Mouse (Mus musculus): ENCODE measurements around the gene 1700001O22Rik.

1700001O22Rik gene

DNA sequence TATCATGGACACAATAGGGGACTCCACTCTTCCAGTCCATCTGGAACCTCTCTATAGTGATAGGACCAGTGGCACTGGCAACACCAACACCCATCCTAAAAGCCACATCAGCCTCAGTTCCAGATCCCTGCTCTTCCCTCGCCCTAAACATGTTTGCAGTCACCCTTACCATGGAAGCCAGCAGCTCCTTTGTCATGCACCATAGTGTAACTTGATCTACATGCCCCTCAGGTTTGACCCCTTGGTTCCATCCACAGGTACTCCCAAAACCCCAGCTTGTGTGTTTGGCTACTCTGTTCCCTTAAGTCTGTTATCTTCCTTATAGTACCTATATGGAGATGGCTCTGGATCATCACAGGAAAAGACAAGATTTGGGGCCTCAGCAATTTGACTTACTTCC, 12.9 kb upstream of the 1700001O22Rik start:
- no peak for DNase-seq (ENCODE audit: low spot score)

DNA sequence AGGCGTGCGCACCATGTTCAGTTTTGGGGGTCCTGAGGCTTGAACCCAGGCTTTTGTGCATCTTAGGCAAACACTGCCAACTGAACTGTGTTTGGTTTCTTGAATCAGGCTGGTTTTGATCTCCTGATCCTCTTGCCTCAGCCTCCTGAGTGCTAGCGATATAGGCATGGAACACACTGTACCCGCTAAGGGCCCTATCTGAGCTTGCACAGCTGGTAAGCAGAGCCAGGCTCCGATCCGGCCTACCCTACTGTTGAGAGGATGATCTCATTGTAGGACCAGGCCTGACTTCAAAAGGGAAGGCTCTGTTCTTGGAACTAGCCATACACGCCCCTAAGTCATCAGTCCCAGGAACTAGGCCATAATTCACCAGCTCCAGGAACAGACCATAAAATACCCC, 7.1 kb upstream of the 1700001O22Rik start:
- no peak for DNase-seq (ENCODE audit: low spot score)

GRCm38 (mm10) chr2:30809503-30809902, 6.0 kb upstream of the 1700001O22Rik start:
- DNase-seq (ENCODE audit: low spot score), result no peak

DNA sequence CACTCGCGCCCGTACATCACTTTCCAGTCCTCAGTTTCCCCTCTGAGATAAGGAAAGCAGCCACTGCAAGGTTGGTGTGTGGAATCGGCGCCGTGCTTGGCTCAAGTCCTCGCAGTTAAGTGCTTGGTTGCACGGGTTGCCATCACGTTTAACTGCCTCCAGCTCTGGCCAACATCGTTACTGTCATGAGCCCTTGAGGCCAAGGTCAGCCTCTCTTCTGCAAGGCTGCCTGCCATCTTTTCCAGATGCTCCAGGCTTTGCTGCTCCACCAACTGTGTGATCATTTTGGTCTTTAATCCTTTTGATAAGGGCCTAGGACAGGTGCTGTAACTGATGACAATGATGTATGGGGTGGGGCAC, 4.8 kb upstream of the 1700001O22Rik start:
- DNase-seq (ENCODE audit: low spot score), result no peak

DNA sequence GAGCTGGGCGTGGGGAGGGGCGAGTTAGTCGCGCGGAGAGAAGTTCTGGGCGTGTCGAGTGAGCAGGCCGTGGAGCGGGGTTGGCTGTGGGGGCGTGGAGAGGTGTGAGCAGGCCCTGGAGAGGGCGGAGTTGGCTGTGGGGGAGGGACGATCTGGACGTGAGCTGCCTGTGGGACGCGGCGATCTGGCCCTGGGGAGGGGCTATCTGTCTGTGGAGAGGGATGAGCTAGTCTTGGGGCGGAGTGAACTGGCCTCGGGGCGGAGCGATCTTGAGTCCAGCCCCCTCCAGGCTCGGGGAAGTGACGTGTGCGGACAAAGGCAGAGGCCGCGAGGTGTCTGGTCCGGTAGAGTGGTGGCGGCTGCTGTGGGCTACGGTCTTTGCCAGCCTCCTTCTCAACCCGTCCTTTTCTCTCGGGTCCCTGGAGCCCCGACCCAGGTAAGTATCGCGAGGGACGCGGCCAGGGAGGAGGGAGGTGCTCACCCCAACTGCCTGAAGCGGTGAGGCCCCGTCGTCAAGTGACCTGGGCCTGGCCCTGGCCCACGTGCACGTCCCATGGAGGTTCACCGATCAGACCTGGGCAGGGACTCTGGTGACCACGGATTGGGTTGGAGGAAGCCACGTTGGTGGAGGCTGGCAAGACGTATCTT, 4.3 kb upstream of the 1700001O22Rik start, which contains the start of gene Ntmt1:
Gene Ntmt1, plus strand, starts transcription at position 179 of the 648 bp plus-strand sequence.
- peak; percentile 99 for DNase-seq (ENCODE audit: low spot score)

GRCm38 (mm10) chr2:30807147-30807647, 3.7 kb upstream of the 1700001O22Rik start:
- DNase-seq (ENCODE audit: low spot score), result no peak

- DNase-seq (ENCODE audit: low spot score), result no peak
Measured at GRCm38 (mm10) chr2:30805983-30806382, 2.5 kb upstream of the 1700001O22Rik start.

- DNase-seq (ENCODE audit: low spot score), result no peak
Measured at GRCm38 (mm10) chr2:30801067-30801852, 2.2 kb downstream of the 1700001O22Rik start.

DNA sequence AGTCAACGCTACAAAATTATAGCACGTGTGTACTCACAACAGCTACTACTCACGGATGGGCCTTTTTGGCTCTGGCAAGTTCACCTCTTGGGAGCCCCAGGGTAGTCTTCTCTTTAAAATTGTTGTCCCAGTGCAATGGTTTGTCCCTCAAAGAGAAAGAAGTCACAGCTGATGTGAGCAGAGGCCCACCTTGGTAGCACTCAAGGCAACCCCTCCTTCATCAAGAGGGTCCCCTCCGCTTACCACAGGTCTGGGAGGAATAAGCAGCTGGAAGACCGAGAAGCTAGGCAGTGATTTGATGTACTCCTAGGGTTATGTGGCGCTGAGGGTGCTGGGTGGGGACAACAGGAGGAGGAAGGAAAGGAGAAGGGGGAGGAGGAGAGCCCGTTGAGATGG, 2.8 kb downstream of the 1700001O22Rik start:
- no peak for DNase-seq (ENCODE audit: low spot score)

- no peak for DNase-seq (ENCODE audit: low spot score)
Measured at GRCm38 (mm10) chr2:30799456-30799855, 4.0 kb downstream of the 1700001O22Rik start.

DNA sequence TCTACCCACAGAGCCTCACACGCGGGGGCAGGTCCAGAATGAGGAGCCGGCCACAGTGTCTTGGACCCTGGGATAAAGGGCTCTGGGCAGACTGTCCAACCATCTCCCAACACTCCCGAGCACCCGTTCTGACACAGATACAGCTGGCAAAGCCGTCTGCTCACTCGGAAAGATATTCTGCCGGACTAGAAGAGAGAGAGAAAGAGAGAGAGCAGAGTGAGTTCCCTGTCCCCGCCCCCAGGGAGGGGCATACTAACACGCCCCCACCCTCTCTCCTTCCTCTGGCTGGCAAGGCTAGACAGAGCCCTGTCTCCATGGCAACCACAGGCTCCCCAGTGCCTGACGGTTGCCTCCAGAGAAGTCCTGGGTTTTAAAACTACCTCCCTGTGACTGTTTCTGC, 7.1 kb downstream of the 1700001O22Rik start:
- peak; percentile 42 for DNase-seq (ENCODE audit: low spot score)

GRCm38 (mm10) chr2:30795889-30796275, 7.6 kb downstream of the 1700001O22Rik start:
- DNase-seq (ENCODE audit: low spot score), result no peak

DNA sequence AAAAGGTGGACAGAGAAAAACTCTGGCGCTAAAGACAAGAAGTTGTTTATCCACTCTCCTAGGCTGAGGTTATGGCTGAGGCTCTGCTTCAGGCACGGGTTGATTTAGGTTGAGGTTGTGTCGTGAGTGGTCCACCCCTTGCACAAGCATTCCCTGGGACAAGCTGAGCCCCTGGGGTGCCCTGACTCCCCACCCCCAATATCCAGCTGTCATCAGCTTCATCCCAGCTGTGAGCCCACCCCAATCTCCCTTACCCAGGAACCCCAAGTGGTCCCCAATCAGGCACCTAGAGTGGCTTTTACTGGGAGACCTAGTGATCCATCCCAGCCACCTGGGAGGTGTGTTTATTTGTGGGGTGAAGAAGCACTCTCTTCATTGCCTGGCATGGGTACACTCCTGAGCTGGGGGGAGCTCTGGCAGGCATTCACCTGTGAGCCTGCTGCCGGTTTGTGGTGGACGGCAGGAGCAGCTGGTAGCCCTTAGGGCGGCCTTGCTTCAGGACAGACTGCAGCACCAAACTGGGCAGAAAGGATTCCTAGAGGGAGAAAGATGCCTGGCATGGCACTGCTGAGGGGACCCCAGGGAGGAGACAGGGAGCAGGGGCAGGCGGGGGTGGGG, 8.1 kb downstream of the 1700001O22Rik start:
- no peak for DNase-seq (ENCODE audit: low spot score)

DNA sequence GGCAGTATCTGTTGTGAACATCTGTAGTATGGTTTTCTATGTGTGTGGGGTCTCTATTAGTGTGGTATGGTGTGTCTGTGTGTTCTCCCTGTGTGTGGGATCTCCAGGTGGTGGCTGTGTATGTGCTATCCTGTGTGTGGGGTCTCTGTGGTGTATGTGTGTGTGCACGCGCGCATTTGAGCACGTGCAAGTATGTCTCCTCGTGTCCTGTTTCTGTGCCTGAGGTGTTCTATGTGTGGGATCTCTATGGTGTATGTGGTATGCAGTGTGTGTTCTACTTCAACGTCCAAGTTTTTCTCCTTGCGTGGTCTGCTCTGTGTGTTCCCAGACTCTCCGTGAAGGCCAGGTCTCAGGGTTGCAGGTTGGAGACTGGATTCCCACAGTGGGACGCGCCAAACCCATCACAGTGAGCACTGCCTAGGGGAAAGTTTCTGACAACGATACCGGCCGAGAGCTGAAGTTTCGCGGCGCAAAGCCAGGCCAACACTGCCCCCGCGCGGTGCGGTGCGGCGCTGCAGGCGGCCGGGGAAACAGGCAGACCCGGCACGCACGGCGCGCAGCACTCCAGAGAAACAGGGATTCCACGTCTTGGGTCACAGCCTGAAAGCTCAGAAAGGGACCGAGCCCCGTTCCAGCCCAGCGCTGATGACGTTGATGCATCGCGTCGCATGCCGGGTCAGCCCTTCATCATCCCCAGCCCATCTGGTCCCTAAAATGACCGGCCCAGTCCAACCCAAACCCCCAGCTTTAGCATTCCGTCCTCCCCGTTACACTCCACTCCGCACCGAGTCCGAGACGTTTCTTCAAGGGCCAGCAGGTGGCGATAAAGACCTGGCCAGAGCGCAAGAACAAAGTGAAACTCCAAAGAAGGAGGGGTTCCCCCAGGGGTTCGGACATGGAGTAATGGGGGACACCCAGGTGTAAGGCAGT, 9.0 kb downstream of the 1700001O22Rik start:
- DNase-seq (ENCODE audit: low spot score), result peak; percentile 83

- DNase-seq (ENCODE audit: low spot score), result no peak
Measured at GRCm38 (mm10) chr2:30792061-30792460, 11.4 kb downstream of the 1700001O22Rik start.

GRCm38 (mm10) chr2:30787466-30787865, 16.0 kb downstream of the 1700001O22Rik start:
- no peak for DNase-seq (ENCODE audit: low spot score)

DNA sequence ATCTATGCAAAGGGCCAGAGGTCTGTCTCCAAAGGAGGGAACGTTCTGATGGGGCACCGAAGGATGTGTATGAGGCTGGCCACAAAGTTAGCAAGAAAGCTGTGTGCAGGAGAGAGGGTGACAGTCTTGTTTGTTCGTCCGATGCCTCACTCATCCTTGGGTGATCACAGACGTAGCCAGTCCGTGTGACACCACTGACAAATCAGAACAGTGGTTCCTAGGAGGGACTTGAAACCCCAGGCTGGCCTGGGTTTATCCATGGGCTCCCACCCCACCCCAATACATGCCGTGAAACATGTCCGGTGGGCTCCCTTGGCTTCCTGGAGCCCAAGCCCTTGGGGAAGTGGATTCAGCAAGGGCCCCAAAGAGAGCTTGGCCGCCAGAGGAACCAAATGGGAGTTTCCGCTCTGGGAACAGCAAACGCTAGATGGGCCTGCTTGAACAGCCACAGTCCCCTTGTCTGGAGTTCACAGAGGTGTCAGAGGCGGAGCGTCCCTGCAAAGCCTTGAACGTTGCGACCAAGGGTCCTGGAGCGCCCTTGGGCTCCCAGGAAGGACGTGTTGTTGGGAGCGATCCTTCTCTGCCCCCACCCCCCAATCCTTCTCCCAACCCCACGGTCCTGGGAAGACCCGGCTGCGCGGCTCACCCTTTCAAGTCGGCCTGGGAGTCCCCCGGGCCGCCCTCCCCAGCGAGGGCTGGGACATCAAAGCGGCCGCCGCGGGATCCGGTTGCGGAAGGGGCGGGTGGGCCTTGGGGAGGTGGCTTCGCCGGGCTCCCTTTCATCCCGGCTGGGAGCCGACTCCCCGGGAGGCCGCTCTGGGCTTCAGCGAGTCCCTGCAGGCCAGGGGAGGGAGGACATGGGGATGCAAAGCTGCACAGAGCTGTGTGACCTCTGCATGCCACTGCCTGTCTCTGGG, 19.1 kb downstream of the 1700001O22Rik start:
- no peak for DNase-seq (ENCODE audit: low spot score)

- DNase-seq (ENCODE audit: low spot score), result no peak
Measured at GRCm38 (mm10) chr2:30783346-30783745, 20.1 kb downstream of the 1700001O22Rik start.

DNA sequence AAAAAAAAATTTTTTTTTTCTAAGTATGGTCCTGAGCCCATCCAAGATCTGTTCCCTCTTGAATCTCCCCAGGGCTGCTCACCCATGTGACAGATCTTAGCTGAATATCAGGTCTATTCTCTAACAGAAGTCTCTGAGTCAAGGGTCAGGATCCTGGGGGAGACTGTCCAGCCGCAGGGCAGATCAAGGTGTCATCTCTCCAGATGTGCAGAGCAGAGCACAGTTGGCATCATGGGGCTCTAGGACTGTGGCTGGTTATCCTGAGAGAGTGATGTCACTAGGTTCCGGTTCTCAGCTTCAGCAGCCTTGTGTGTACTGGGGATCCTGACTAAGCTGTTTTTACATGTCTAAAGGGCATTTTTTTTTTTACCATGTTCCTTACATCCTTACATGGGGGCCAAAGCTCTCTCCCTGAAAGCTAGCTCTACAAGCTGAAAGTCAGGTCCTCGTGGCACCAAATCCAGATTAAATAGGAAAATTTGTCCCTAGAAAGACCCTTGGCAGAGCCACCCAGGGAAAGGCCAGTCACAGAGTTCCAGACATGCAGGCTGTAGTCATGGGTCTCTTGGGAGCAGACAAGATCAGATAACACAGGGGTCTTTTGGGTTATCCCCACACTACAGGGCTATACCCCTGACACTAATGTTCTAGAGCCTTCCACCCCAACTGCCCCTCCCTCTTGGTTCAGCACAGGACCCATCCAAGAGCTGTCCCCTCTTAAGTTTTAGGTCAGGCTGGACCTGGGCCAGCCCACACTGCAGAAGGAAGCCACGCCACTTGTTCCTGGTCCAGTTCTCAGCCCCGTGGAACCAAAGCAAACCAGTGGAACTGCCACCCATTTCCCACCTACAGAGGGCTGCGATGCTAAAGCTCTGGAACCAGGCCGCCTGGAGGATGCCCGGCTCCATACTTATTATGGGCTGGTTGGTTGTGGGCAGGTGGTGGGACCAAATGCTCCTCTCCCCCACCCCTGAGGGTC, 20.9 kb downstream of the 1700001O22Rik start:
- no peak for DNase-seq (ENCODE audit: low spot score)

DNA sequence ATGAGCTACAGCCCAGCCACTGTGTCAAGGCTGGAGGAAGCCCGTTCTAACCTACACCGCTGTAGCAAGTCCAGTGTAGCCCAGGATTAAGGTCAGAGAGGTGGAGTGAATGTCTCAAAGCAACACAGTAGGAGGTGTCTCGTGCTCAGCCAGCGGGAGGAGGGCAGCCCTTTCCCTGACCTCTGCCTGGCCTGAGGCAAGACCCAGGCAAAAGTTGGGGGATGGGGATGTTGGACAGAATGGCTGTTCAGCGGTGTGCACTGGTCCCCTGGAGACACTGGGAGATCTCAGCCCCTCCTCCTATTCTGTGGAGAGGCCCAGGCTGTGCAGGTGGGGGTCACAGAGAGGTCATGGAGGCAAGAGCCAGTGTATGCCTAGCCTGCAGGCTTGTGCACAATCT, 24.2 kb downstream of the 1700001O22Rik start:
- no peak for DNase-seq (ENCODE audit: low spot score)
